Mouse (Mus musculus) stomach, embryonic 14.5 days (tissue): Measurements from ENCODE around the gene Trp53tg5. TPM values are rescaled to one million over a fixed set of nuclear protein-coding genes. Genes with fewer than 3 reads are reported as not detected.
A peak's percentile ranks its signal among the peaks of the same experiment; 100 is the strongest.

Source experiments
- ATAC-seq: fragments of 200-750 bp; cut with Nextera tagmentation; 2 replicates; pipeline ENCODE4 v1.8.0; 2017; ENCODE audit warnings: low read depth, moderate TSS enrichment; ENCODE audit not compliant: insufficient number of reproducible peaks, insufficient read depth, low FRiP score
- H3K27ac ChIP-seq: fragments of 300-500 bp; sonication (generic); 2 replicates; pipeline ENCODE4 v1.5.1; 2014; ENCODE audit warnings: mild to moderate bottlenecking, low read length, moderate library complexity, mixed read lengths
- H3K27me3 ChIP-seq: fragments of 300-500 bp; sonication (generic); 2 replicates; pipeline ENCODE4 v1.6.1; 2014; ENCODE audit warnings: low read length, control low read depth, mixed read lengths; ENCODE audit not compliant: control insufficient read depth, insufficient read depth
- H3K36me3 ChIP-seq: fragments of 300-500 bp; sonication (generic); 2 replicates; pipeline ENCODE4 v1.6.1; 2014; ENCODE audit warnings: mild to moderate bottlenecking, control low read depth, low read length, moderate library complexity, mixed read lengths; ENCODE audit not compliant: control insufficient read depth, insufficient read depth
- H3K4me1 ChIP-seq: fragments of 300-500 bp; sonication (generic); 2 replicates; pipeline ENCODE4 v1.6.1; 2014; ENCODE audit warnings: low read length, control low read depth, mixed read lengths; ENCODE audit not compliant: control insufficient read depth, insufficient read depth
- H3K4me2 ChIP-seq: fragments of 300-500 bp; sonication (generic); replicated peaks from 2 replicates; pipeline ENCODE4 v1.6.1; 2014; ENCODE audit warnings: low read depth, low read length, control low read depth
- H3K4me3 ChIP-seq: fragments of 300-500 bp; sonication (generic); 2 replicates; pipeline ENCODE4 v1.5.1; 2014; ENCODE audit warnings: low read depth, low read length, control low read depth
- H3K9ac ChIP-seq: fragments of 300-500 bp; sonication (generic); replicated peaks from 2 replicates; pipeline ENCODE4 v1.6.1; 2014; ENCODE audit warnings: low read depth, mild to moderate bottlenecking, control low read depth, low read length, moderate library complexity, mixed read lengths
- H3K9me3 ChIP-seq: fragments of 300-500 bp; sonication (generic); 2 replicates; pipeline ENCODE4 v1.6.1; 2016; ENCODE audit warnings: low read depth, low read length, control low read depth; ENCODE audit not compliant: control insufficient read depth
- WGBS: fragments of 180-500 bp; shearing (Covaris S2); extraction: QIAGEN DNeasy Blood & Tissue Kit; methylation state at CpG from one replicate; pipeline ENCODE4 v1.1.7; 2014; 5-methylcytosine and 5-hydroxymethylcytosine counted together
- polyA plus RNA-seq: library from polyadenylated mRNA; unstranded; fragments of >200 nt; fragmentation: Nextera tagmentation; extraction: Ambion mirVana; gene quantifications from 2 replicates; pipeline ENCODE4 v1.2.1, GENCODE M21; 2014

Gene Trp53tg5
- polyA plus RNA-seq, 1 experiment from 2014 or later: not detected

DNA sequence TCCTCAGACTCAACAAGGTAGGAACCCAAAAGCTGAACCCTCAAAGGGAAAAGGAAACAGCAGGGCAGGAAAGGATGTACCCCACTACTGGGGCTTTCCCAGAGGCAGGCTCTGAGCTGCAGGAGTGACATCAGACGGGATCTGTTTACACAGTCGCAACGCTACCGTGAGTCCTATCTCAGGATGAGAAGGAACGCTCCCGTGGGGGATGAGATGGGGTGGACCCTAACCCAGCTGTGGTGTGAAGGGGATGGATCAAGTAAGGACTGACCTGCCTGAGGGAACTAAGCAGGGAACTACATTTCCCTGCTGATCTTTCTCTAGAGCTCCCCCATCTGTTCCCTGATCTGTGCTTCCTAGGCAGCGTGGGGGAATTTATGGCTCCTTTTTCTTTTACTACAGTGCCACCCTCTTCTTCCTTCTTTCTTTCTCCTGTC lies 16.6 kb downstream of the Trp53tg5 start, which contains the start of gene Sys1:
TSS of gene Sys1 (plus strand) at position 101 of the 437 bp plus-strand sequence.
- Histone ChIP-seq H3K9me3 (no peaks in the 10 kb centered on the region), H3K36me3 (no peaks in the 10 kb centered on the region), H3K27me3 (no peaks in the 10 kb centered on the region), H3K27ac (peak within 1 kb of the TSS; percentile 63), H3K4me2 (peak within 1 kb of the TSS; percentile 31), H3K9ac (peak within 1 kb of the TSS; percentile 18; the same call in 1 of the 2 replicates), H3K4me3 (no peak within 1 kb of the TSS), H3K4me1 (peaks cover 24% of the 10 kb centered on the region)
- WGBS: 2% methylated on average over 7 of the region's 7 CpGs
- no peak for ATAC-seq

DNA sequence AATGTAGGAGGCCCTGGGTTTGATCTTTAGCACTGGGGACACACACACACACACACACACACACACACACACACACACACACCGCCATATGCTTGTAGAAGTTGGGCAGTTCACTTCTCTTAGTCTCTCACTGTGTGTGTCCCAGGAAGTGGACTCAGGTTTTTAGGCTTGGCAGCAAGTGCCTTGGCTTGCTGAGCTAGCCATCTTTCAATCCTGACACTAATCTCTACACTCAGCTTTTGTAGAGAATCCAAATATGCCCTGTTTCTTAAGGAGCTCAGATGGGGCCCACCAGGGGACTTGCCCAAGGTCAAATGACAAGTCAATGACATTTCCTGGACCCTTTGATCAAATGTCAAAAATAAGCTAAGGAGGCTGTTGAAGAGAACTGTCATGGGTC lies 17.1 kb downstream of the Trp53tg5 start:
- Histone ChIP-seq H3K4me2 (peak overlapping the region; percentile 31; the same call in 1 of the 2 replicates), H3K9me3 (no peaks in the 10 kb centered on the region), H3K36me3 (no peaks in the 10 kb centered on the region), H3K9ac (peak overlapping the region; percentile 18; the same call in 1 of the 2 replicates), H3K4me3 (no peak overlapping the region), H3K27me3 (no peaks in the 10 kb centered on the region), H3K27ac (peak overlapping the region; percentile 63), H3K4me1 (peaks cover 21% of the 10 kb centered on the region)
- WGBS: 71% methylated on average over 1 of the region's 1 CpGs
- ATAC-seq: no peak

DNA sequence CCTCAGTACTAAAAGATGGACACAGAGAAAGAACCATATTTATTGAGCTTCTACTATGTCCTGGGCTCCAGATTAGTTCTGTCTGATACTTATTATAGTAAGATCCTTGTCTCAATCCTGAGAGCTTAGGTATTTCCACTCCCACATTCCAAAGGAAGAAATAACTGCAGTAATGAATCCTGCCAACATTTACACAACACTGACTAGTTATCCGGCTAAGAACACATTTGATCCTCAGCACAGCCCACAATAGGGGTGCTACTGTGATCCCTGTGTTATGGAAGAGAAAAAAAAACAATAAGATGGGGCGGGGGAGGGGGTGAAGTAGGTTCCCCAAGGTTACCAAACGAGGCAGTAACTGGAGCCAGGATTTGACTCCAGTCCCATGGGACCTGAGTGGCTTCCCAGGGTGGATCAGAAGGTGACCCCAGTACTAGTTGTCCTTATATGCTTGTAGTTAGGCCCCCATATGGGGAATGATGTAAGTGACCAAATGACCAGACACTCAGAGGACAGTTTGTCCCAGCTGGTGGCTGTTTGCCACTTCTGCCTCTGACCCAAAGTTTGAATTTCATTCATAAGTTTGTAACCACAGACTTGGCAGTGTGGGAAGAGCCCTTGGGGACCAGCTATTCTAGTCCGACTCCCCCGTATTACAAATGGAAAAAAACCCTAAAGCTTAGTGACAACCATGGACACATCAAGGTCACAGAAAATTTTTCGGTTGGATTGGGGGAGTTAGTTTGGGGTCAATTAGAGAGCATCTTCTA lies 17.9 kb downstream of the Trp53tg5 start:
- H3K27ac ChIP-seq: peak overlapping the region; percentile 2; the same call in 1 of the 2 replicates
- 67% methylated on average over 6 of the region's 6 CpGs for whole genome bisulfite sequencing
- H3K36me3 ChIP-seq: no peaks in the 10 kb centered on the region
- peaks cover 21% of the 10 kb centered on the region for H3K4me1 ChIP-seq
- no peak overlapping the region for H3K9ac ChIP-seq
- no peaks in the 10 kb centered on the region for H3K27me3 ChIP-seq
- no peak overlapping the region for H3K4me3 ChIP-seq
- no peak overlapping the region for H3K4me2 ChIP-seq
- no peaks in the 10 kb centered on the region for H3K9me3 ChIP-seq
- no peak for ATAC-seq

DNA sequence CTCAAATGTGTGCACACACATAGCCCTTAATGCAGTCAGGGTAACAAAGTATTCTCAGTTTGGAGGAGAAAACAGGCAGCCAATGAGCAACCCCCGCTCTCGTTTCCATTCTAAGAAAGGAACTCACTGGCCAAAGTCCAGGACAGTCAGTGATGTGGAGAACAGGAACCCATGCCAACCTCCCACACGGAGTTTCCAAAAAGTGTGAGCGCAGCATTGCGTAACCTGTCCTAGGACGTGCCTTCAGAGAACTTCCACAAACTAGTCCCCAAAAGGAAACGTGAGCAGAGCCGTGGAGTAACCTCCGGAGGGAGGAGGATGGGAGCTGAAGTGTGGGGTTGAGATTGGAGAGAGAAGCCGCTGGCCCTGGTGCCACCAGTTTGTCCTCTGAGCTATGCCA lies 18.7 kb downstream of the Trp53tg5 start:
- H3K27me3 ChIP-seq: no peaks in the 10 kb centered on the region
- WGBS: 69% methylated on average over 10 of the region's 10 CpGs
- no peak overlapping the region for H3K9ac ChIP-seq
- peaks cover 21% of the 10 kb centered on the region for H3K4me1 ChIP-seq
- H3K27ac ChIP-seq: peak overlapping the region; percentile 2; the same call in 1 of the 2 replicates
- no peak; the same call in 1 of the 2 replicates for ATAC-seq
- H3K4me3 ChIP-seq: no peak overlapping the region
- no peak overlapping the region for H3K4me2 ChIP-seq
- no peaks in the 10 kb centered on the region for H3K9me3 ChIP-seq
- H3K36me3 ChIP-seq: no peaks in the 10 kb centered on the region

DNA sequence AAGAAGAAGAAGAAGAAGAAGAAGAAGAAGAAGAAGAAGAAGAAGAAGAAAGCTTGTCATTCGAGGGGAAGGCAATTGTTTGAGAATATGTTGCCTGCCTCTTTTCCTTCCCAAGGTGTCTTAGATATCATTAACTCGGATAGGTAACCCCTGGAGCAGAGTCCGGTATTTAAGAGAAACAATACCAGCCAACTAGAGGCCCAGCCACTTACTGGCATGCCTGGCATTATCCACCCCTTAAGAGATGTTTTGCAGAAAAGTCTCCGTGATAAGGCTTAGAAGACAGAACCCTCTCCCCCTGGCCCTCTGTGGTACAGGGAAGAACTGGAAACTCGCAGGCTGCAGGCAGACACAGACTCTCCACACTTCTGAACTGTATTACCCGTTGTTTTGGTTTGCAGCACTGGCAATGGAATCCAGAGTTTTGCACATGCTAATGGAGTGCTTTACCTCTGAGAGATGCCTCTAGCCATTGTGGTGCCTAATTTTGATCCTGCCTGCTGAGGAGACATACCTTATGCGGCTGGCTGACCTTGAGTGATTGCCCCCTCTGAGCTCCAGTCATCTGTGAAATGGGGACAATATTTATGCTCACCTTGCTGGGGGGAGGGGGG lies 19.5 kb downstream of the Trp53tg5 start:
- Histone ChIP-seq H3K4me2 (no peak overlapping the region), H3K4me1 (peaks cover 21% of the 10 kb centered on the region), H3K27me3 (no peaks in the 10 kb centered on the region), H3K9me3 (no peaks in the 10 kb centered on the region), H3K36me3 (no peaks in the 10 kb centered on the region), H3K4me3 (no peak overlapping the region), H3K9ac (no peak overlapping the region), H3K27ac (no peak overlapping the region)
- WGBS: 69% methylated on average over 7 of the region's 7 CpGs
- ATAC-seq: no peak

DNA sequence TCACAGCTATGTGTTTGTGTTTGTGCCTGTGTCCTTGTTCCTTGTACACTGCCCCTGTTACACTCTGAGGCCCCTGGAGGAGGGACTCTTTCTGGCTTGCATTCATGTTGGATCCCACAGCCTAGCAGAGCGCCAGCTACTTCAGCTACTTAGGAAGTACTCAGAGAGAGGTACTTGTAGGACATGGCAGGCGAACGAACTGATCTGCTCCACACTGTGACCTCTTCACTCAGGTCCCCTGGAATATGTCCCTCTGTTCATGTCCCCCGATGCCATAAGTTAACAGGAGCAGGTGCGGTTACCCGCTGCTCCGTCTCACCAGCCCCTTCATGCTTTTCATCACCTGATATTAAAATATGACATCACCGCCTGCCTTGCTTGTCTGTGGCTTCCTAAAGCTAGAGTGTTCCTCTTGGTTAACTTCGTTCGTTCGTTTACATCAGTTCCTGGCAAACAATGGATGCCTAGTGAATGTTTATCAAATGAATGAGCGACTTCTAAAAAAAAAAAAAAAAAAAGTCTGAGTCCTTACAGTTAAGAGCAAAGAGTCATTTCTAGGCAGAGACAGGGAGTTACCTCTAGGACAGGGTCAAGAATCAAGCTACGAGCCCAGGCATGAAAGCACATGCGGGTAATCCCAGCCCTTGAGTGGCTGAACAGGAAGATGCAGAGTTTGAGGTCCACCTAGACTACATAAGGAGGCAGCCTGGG lies 20.3 kb downstream of the Trp53tg5 start:
- Histone ChIP-seq H3K4me3 (no peak overlapping the region), H3K27me3 (no peaks in the 10 kb centered on the region), H3K4me1 (peaks cover 21% of the 10 kb centered on the region), H3K9ac (no peak overlapping the region), H3K4me2 (no peak overlapping the region), H3K36me3 (no peaks in the 10 kb centered on the region), H3K27ac (no peak overlapping the region), H3K9me3 (no peaks in the 10 kb centered on the region)
- 69% methylated on average over 14 of the region's 14 CpGs for WGBS
- no peak for ATAC-seq

DNA sequence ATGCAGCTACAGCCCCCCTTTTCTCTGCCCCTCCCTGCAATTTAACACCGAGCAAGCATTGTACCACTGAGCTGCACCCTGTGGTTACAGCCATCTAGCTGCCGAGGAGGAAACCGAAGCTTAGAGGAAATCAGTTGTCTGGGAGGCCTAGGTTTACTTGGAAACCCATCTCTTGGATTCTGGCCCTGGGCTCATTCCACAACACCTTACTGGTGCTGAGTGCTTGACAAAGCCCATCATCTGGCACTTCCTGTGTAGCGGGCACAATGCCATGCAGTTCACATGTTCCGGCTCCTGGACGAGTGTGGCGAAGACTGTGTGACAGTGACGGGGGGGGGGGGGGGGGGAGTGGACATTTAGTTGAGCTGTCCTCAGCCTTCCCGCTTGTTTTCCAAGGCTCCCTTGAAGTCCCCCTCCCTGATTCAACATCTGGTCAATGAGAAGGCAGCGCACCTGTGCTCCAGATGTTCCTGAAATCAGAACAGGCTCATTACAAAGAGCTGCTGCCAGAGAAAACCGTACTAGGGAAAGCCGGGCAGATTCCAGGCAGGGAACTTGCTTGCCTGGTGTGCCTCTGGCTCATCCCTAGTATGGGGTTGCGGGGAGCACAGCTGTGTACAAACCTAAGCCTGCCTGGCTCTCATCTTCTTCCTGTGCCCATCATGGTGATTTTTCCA lies 21.4 kb downstream of the Trp53tg5 start:
- no peak overlapping the region for H3K9ac ChIP-seq
- ATAC-seq: no peak
- no peaks in the 10 kb centered on the region for H3K27me3 ChIP-seq
- peaks cover 21% of the 10 kb centered on the region for H3K4me1 ChIP-seq
- 50% methylated on average over 13 of the region's 13 CpGs for WGBS
- no peaks in the 10 kb centered on the region for H3K9me3 ChIP-seq
- H3K4me3 ChIP-seq: no peak overlapping the region
- no peaks in the 10 kb centered on the region for H3K36me3 ChIP-seq
- H3K27ac ChIP-seq: no peak overlapping the region
- no peak overlapping the region for H3K4me2 ChIP-seq
